Mouse (Mus musculus): ENCODE results near the gene St3gal3.

DNA sequence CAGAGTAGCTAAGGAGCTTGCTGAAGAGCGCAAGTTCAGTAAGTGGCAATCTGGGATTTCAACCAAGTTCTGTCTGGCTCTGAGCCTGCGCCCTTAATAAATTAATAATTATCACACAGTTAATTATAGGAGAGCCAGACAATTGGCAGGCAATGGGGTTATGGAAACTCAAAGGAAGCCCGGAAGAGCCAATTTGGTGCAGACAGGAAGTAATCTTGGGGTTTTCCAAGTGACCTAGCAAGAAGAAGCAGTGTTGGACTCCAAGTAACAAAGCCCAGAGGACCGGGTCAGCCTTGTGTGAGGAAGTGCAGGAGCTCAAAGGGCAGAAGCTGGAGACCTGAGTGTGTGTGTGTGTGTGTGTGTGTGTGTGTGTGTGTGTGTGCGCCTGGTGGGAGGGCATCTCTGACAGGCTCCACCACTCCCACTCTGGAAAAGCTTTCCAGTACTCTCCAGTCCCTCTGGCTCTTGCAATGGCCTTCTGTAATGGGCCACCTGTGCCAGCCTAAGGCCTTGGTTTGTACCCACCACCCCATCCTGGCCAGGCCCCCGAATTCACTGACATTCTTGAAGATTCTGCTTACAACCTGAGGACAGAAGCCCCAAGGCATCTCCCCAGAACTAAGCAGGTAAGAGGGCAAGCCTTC, 103.5 kb downstream of the St3gal3 start:
- TF ChIP-seq CTCF (IDR thresholded peaks at IDR 0.05; ENCODE audit: borderline replicate concordance, control insufficient read depth, extremely low read depth, insufficient read depth, low read length, poor library complexity) = no peak
- TF ChIP-seq POLR2A (IDR thresholded peaks at IDR 0.05; ENCODE audit: control insufficient read depth, extremely low read depth, insufficient read depth, low read length, poor library complexity) = no peak
